Mouse (Mus musculus) E14TG2a.4 (cell line): ENCODE results near the gene Atrnl1.

ENCODE experiments used
- CTCF ChIP-seq: conservative IDR thresholded peaks from 2 replicates; pipeline ENCODE4 v1.5.1; 2014; ENCODE audit warnings: low read length
- NANOG ChIP-seq: IDR thresholded peaks from 2 replicates; pipeline ENCODE4 v1.6.1; 2014; ENCODE audit warnings: borderline replicate concordance, low read length, mixed read lengths

DNA sequence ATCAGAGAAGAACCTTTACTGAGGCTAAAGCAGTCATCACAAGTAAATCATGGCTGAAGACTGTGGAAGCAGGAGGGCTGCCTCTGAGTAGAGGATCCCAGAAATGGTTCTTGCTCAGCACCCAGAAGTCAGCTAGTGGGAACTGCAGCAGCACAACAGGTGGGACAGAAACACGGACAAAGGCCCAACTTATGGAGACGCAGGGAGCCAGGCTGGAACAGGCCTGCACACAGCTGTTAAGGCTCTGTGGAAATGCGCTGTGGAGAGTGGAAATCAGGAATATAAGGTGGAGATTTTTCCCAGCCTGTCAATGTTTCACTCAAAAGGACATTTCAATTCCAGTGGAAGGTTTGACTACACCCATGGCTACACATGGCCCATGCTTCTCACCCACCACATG, 406.6 kb downstream of the Atrnl1 start:
- TF ChIP-seq CTCF (no peak), NANOG (no peak)
